Mouse (Mus musculus) bone marrow macrophage, adult 2 months (primary cell): Measurements from ENCODE around the gene Olfr101.

Experiments used
- CTCF ChIP-seq: IDR thresholded peaks from 2 replicates; pipeline ENCODE4 v1.5.1; 2012; ENCODE audit warnings: low read depth, mild to moderate bottlenecking, low read length, moderate library complexity
- POLR2A ChIP-seq: IDR thresholded peaks from 2 replicates; pipeline ENCODE4 v1.6.1; 2012; ENCODE audit warnings: mild to moderate bottlenecking, low read depth, low read length, borderline replicate concordance

- no peak for TF ChIP-seq CTCF
- no peak for TF ChIP-seq POLR2A
Measured at GRCm38 (mm10) chr17:37250544-37250943, 53.6 kb downstream of the Olfr101 start.
